Mouse (Mus musculus): ENCODE measurements around the gene Pde4d. TPM values are rescaled to one million over a fixed set of nuclear protein-coding genes. Genes with fewer than 3 reads are reported as not detected.
A peak's percentile ranks its signal among the peaks of the same experiment; 100 is the strongest.

The Pde4d gene
- polyA plus RNA-seq, 1 experiment = 33.8 TPM

DNA sequence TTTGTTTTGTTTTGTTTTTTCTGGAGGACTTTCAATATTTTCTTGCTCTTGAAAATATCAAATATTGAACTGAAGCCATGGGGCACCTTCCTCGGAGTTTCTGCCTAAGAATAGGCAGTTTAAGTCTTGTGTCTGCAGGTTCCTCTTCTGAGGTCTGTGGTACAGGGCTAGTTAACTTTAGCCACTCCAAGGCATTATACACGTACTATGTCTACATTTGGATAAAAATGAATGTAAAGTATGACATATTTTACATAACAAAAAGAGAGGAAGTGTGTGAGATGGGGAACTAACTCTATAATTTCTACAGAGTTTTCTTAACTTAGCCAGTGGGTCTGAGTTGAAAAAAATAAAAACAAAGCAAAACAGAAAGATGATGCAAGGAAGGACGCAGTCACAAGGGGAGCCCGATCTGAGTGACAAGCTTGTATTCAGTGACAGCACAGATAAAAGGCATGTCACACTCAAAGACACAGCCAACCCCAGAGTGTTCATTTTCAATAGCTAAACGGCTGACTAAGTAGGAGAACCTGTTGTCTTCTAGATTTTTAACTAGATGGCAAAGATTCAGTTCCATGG lies 812.0 kb downstream of the Pde4d start:
- Histone ChIP-seq H3K4me3 (replicated peaks; ENCODE audit: insufficient read depth, low read depth, low read length) (no peak overlapping the region), H3K4me1 (ENCODE audit: control insufficient read depth, insufficient read depth, low read length) (peaks cover 8% of the 10 kb centered on the region; the same call in 1 of the 2 replicates), H3K27ac (ENCODE audit: insufficient read depth, low read length) (no peak overlapping the region), H3K27me3 (ENCODE audit: control insufficient read depth, insufficient read depth, low read length) (no peaks in the 10 kb centered on the region)
- DNase-seq = no peak
- WGBS = 75% methylated on average over 5 of the region's 5 CpGs
- TF ChIP-seq CTCF (IDR thresholded peaks at IDR 0.05; ENCODE audit: borderline replicate concordance, insufficient read depth, low read depth, low read length) (no peak), POLR2A (IDR thresholded peaks at IDR 0.05; ENCODE audit: borderline replicate concordance, insufficient read depth, low read length) (no peak)

DNA sequence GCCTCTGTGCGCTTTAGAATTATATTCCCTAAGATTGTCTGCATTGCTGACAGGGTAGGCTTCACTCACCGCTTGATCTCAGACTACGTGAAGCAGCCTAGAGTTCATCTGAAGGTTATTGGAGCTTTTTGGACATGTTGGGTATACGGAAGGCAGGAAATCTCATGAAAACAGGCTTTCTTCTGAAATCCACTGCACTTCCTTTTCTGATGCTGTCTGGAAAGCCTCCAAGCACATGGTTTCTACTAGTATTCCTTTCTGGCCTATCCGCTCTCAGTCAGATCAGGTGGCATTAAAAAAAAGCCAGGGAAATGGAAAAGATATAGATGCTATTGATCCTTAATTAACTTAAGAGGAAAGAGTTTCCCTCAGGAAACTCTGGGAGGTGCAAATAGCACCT lies 812.8 kb downstream of the Pde4d start:
- peaks cover 8% of the 10 kb centered on the region; the same call in 1 of the 2 replicates for H3K4me1 ChIP-seq (ENCODE audit: control insufficient read depth, insufficient read depth, low read length)
- DNase-seq = no peak
- H3K27me3 ChIP-seq (ENCODE audit: control insufficient read depth, insufficient read depth, low read length) = no peaks in the 10 kb centered on the region
- no peak for TF ChIP-seq POLR2A (IDR thresholded peaks at IDR 0.05; ENCODE audit: borderline replicate concordance, insufficient read depth, low read length)
- TF ChIP-seq CTCF (IDR thresholded peaks at IDR 0.05; ENCODE audit: borderline replicate concordance, insufficient read depth, low read depth, low read length) = no peak
- H3K27ac ChIP-seq (ENCODE audit: insufficient read depth, low read length) = no peak overlapping the region
- no peak overlapping the region for H3K4me3 ChIP-seq (replicated peaks; ENCODE audit: insufficient read depth, low read depth, low read length)
- 86% methylated on average over 5 of the region's 5 CpGs for WGBS

DNA sequence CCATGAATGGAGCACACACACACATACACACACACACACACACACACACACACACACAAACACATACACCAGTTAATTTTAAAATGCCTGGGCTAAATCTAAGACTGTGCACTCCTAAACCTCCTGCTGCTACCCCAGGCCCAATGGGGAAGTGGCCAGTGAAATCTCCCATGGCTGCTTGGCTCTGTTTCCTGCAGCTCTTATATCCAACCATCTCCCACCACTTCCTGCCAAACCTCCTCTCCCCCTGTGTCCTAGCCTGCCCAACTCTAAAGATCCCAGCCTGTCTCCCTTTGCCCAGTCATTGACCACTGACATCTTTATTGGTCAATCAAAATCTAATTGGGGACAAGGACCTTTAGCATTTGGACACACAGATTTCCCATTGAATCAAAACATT lies 814.1 kb downstream of the Pde4d start:
- H3K27me3 ChIP-seq (ENCODE audit: control insufficient read depth, insufficient read depth, low read length) = no peaks in the 10 kb centered on the region
- DNase-seq = no peak
- TF ChIP-seq CTCF (IDR thresholded peaks at IDR 0.05; ENCODE audit: borderline replicate concordance, insufficient read depth, low read depth, low read length) (no peak), POLR2A (IDR thresholded peaks at IDR 0.05; ENCODE audit: borderline replicate concordance, insufficient read depth, low read length) (no peak)
- no peak overlapping the region for H3K27ac ChIP-seq (ENCODE audit: insufficient read depth, low read length)
- no peak overlapping the region for H3K4me3 ChIP-seq (replicated peaks; ENCODE audit: insufficient read depth, low read depth, low read length)
- H3K4me1 ChIP-seq (ENCODE audit: control insufficient read depth, insufficient read depth, low read length) = peaks cover 8% of the 10 kb centered on the region; the same call in 1 of the 2 replicates

DNA sequence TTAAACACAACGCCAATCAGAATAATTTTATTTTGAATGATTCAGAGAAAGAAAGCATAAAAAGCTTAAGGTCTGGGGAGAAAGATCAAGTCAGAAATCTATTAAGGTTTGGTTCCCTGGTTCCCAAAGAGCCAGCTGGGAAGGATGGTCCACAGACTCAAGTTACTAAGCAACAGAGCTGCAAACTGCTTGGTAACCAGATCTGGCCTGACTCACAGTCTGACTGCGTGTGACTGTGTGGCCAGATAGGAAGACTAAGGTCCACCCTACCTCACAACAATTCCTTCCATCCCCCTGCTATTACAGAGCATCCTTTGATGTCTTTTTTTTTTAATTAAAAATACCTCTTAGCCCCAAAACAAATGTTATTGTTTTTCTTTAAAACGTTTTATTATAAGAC lies 818.5 kb downstream of the Pde4d start:
- Histone ChIP-seq H3K4me3 (replicated peaks; ENCODE audit: insufficient read depth, low read depth, low read length) (no peak overlapping the region), H3K27me3 (ENCODE audit: control insufficient read depth, insufficient read depth, low read length) (no peaks in the 10 kb centered on the region), H3K27ac (ENCODE audit: insufficient read depth, low read length) (no peak overlapping the region), H3K4me1 (ENCODE audit: control insufficient read depth, insufficient read depth, low read length) (no peaks in the 10 kb centered on the region; the same call in 1 of the 2 replicates)
- no peak for TF ChIP-seq POLR2A (IDR thresholded peaks at IDR 0.05; ENCODE audit: borderline replicate concordance, insufficient read depth, low read length)
- WGBS = 67% methylated on average over 3 of the region's 3 CpGs
- no peak for DNase-seq

DNA sequence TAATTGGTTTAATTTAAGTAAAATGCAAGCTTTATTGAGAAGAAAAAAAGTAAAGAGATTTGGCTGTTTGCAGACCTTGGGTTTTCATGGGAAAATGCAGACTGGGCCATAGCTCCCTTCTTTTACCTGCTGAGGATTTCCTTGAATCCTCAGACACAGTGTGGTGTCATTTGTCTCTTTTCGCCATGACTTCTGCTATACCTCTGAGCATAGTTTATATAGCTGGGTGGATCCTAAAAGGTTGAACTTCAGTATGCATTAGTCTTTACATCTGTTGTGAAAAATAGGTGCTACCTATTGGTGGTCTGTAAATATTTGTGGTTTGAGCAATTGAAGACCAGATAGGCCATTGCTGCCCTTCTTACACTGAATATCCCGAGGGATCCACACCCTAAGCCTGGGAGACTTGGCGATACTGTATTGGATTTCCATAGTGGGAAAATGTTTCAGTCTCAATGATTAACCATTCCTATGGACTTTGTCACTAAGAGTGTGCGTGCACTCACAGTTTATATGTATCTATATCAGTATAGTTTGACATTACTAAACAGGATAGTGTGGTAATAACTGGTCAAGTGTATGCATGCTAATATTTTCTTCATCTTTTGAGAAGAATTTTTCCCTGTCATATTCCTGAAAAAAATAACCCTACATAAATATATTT lies 819.0 kb downstream of the Pde4d start:
- Histone ChIP-seq H3K4me3 (replicated peaks; ENCODE audit: insufficient read depth, low read depth, low read length) (no peak overlapping the region), H3K4me1 (ENCODE audit: control insufficient read depth, insufficient read depth, low read length) (no peaks in the 10 kb centered on the region), H3K27me3 (ENCODE audit: control insufficient read depth, insufficient read depth, low read length) (no peaks in the 10 kb centered on the region), H3K27ac (ENCODE audit: insufficient read depth, low read length) (no peak overlapping the region)
- WGBS = 96% methylated on average over 4 of the region's 4 CpGs
- TF ChIP-seq CTCF (IDR thresholded peaks at IDR 0.05; ENCODE audit: borderline replicate concordance, insufficient read depth, low read depth, low read length) = no peak
- TF ChIP-seq POLR2A (IDR thresholded peaks at IDR 0.05; ENCODE audit: borderline replicate concordance, insufficient read depth, low read length) = no peak
- DNase-seq = no peak

DNA sequence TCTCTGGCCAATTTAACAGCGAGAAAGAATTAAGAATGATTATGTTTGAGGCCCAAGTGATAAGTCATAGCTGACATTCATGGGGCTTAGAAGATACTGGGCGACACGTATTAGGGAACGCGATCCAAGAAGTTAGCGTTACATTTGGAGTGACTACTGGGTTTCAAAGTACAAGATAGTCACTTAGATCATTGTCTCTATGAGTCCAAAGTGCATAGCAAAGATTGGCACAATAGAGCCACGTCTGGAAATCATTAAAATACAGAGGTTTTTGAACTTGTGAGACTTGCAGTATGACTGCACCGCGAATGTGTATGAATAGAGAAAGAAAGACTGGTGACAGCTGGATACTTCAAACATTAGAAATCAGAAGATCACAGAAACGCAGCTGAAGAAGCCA lies 825.1 kb downstream of the Pde4d start:
- H3K4me3 ChIP-seq (replicated peaks; ENCODE audit: insufficient read depth, low read depth, low read length) = no peak overlapping the region
- WGBS = 93% methylated on average over 10 of the region's 10 CpGs

DNA sequence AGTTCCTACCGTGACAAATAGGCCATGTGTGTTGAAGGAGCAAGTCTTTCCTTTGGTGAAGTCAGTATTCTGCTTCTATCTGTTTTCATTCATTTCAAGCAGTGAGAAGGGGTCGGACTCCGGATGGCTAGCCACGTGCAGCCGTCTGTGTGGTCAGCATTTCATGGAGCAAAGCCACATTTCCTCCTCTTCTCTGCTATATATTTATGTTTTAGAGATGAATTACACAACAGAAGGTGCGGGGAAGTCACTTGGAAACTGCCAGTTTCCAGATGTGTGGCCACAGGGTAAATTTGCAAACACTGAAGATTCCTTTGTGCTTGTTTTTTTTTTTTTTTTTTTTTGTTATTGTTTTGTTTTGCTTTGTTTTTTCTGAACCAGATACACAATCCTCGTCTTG lies 828.0 kb downstream of the Pde4d start:
- Histone ChIP-seq H3K4me1 (ENCODE audit: control insufficient read depth, insufficient read depth, low read length) (peaks cover 17% of the 10 kb centered on the region), H3K27ac (ENCODE audit: insufficient read depth, low read length) (no peak overlapping the region), H3K4me3 (replicated peaks; ENCODE audit: insufficient read depth, low read depth, low read length) (no peak overlapping the region), H3K27me3 (ENCODE audit: control insufficient read depth, insufficient read depth, low read length) (no peaks in the 10 kb centered on the region)
- WGBS = 43% methylated on average over 7 of the region's 7 CpGs
- DNase-seq = peak in 1 of 2 experiments; percentile 34
- TF ChIP-seq CTCF (IDR thresholded peaks at IDR 0.05; ENCODE audit: borderline replicate concordance, insufficient read depth, low read depth, low read length) (no peak), POLR2A (IDR thresholded peaks at IDR 0.05; ENCODE audit: borderline replicate concordance, insufficient read depth, low read length) (no peak)

More for the DNA sequence above, 825.1 kb downstream of the Pde4d start:
- H3K27ac ChIP-seq (ENCODE audit: insufficient read depth, low read length) = no peak overlapping the region
- H3K4me1 ChIP-seq (ENCODE audit: control insufficient read depth, insufficient read depth, low read length) = peaks cover 17% of the 10 kb centered on the region
- DNase-seq = no peak
- H3K27me3 ChIP-seq (ENCODE audit: control insufficient read depth, insufficient read depth, low read length) = no peaks in the 10 kb centered on the region
- TF ChIP-seq CTCF (IDR thresholded peaks at IDR 0.05; ENCODE audit: borderline replicate concordance, insufficient read depth, low read depth, low read length) (no peak), POLR2A (IDR thresholded peaks at IDR 0.05; ENCODE audit: borderline replicate concordance, insufficient read depth, low read length) (no peak)

DNA sequence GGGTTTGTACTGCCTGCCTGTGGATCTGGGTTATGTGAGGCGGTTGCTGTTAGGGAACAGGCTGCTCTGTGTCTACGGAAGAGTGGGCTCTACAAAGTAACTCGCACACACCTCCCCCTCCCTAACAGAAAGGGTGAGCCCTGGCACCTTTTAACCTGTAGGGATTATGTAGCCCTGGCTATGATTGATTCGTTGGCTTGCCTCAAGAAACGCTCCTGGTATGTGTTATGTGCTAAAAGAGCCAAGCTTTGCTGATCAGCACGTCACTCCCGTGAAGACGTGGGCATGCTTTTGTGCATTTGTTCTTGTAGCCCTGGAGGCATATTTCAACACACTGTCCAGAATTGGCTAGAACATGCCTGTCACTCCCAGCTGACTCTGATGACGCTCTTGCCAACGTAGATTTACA lies 828.8 kb downstream of the Pde4d start:
- DNase-seq = peak; percentile 31 to 36

More for the DNA sequence above, 828.8 kb downstream of the Pde4d start:
- WGBS = 23% methylated on average over 10 of the region's 10 CpGs
- no peak for TF ChIP-seq POLR2A (IDR thresholded peaks at IDR 0.05; ENCODE audit: borderline replicate concordance, insufficient read depth, low read length)
- no peak for TF ChIP-seq CTCF (IDR thresholded peaks at IDR 0.05; ENCODE audit: borderline replicate concordance, insufficient read depth, low read depth, low read length)
- Histone ChIP-seq H3K27me3 (ENCODE audit: control insufficient read depth, insufficient read depth, low read length) (no peaks in the 10 kb centered on the region), H3K4me3 (replicated peaks; ENCODE audit: insufficient read depth, low read depth, low read length) (no peak overlapping the region), H3K27ac (ENCODE audit: insufficient read depth, low read length) (no peak overlapping the region), H3K4me1 (ENCODE audit: control insufficient read depth, insufficient read depth, low read length) (peaks cover 17% of the 10 kb centered on the region)
